Mouse (Mus musculus) stomach, postnatal 0 days (tissue): ENCODE results near the gene Cux1. TPM values are rescaled to one million over a fixed set of nuclear protein-coding genes. Genes with fewer than 3 reads are reported as not detected.

ENCODE experiments used
- ATAC-seq: fragments of 200-750 bp; cut with Nextera tagmentation; 2 replicates; pipeline ENCODE4 v1.8.0; 2017; ENCODE audit not compliant: low FRiP score, low TSS enrichment
- DNase-seq: peaks from one replicate; pipeline ENCODE4 v3.0.0-alpha.2; 2016; ENCODE audit warnings: low spot score
- H3K27ac ChIP-seq: fragments of 300-500 bp; sonication (generic); replicated peaks from 2 replicates; pipeline ENCODE4 v1.5.1; 2014; ENCODE audit warnings: mild to moderate bottlenecking, control low read depth
- H3K27me3 ChIP-seq: fragments of 300-500 bp; sonication (generic); 2 replicates; pipeline ENCODE4 v1.6.1; 2014; ENCODE audit warnings: low read length; ENCODE audit not compliant: control insufficient read depth, insufficient read depth
- H3K36me3 ChIP-seq: fragments of 300-500 bp; sonication (generic); 2 replicates; pipeline ENCODE4 v1.6.1; 2014; ENCODE audit warnings: low read length, mixed read lengths; ENCODE audit not compliant: control insufficient read depth, insufficient read depth
- H3K4me1 ChIP-seq: fragments of 300-500 bp; sonication (generic); replicated peaks from 2 replicates; pipeline ENCODE4 v1.6.1; 2014; ENCODE audit warnings: antibody characterized with exemption; ENCODE audit not compliant: control insufficient read depth, insufficient read depth
- H3K4me2 ChIP-seq: fragments of 300-500 bp; sonication (generic); replicated peaks from 2 replicates; pipeline ENCODE4 v1.6.1; 2014; ENCODE audit warnings: low read depth, mild to moderate bottlenecking, control low read depth, moderate library complexity
- H3K4me3 ChIP-seq: fragments of 300-500 bp; sonication (generic); 2 replicates; pipeline ENCODE4 v1.5.1; 2014; ENCODE audit warnings: low read depth, low read length, control low read depth
- H3K9ac ChIP-seq: fragments of 300-500 bp; sonication (generic); 2 replicates; pipeline ENCODE4 v1.6.1; 2014; ENCODE audit warnings: mild to moderate bottlenecking, low read length, control low read depth, mixed read lengths
- H3K9me3 ChIP-seq: fragments of 300-500 bp; sonication (generic); 2 replicates; pipeline ENCODE4 v1.6.1; 2016; ENCODE audit warnings: low read length; ENCODE audit not compliant: control insufficient read depth
- CTCF ChIP-seq: IDR thresholded peaks from 2 replicates; pipeline ENCODE4 v1.5.1; 2016; ENCODE audit warnings: antibody characterized with exemption, low read depth, mild to moderate bottlenecking, moderate library complexity
- EP300 ChIP-seq: optimal IDR thresholded peaks from 2 replicates; pipeline ENCODE3; 2016; ENCODE audit warnings: antibody characterized with exemption
- WGBS: fragments of 180-500 bp; shearing (Covaris S2); extraction: QIAGEN DNeasy Blood & Tissue Kit; methylation state at CpG from one replicate; pipeline ENCODE4 v1.1.7; 2014; 5-methylcytosine and 5-hydroxymethylcytosine counted together
- polyA plus RNA-seq: library from polyadenylated mRNA; unstranded; fragments of >200 nt; fragmentation: Nextera tagmentation; extraction: Ambion mirVana; gene quantifications from 2 replicates; pipeline ENCODE4 v1.2.1, GENCODE M21; 2015

Cux1 gene
- polyA plus RNA-seq, 1 experiment from 2014 or later = 33.7 TPM

DNA sequence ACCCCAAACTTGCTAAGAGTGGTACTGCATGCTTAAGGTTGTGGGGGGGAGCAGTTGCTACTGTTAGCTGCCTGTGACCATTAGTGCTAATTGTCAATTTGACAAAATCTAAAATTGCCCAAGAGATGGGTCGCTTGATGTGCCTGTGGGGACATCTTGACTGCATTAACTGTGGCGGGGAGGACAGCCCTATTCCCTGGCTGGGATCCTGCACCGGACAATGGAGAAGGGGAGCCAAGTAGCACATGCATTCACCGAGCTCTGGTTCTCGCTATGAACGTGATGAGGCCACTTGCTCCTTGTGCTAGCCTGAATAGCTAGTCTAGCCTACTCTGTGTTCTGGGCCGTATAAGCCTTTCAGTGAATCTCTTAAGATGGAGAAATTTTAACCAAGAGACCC lies 72.4 kb downstream of the Cux1 start:
- Histone ChIP-seq H3K36me3 (no peaks in the 10 kb centered on the region), H3K9ac (no peak overlapping the region), H3K27me3 (no peaks in the 10 kb centered on the region), H3K4me2 (no peak overlapping the region), H3K27ac (no peak overlapping the region), H3K9me3 (no peaks in the 10 kb centered on the region), H3K4me1 (no peaks in the 10 kb centered on the region), H3K4me3 (no peak overlapping the region)
- no peak for TF ChIP-seq CTCF
- TF ChIP-seq EP300 = no peak
- DNase-seq (no peak), ATAC-seq (no peak)
- 85% methylated on average over 7 of the region's 7 CpGs for WGBS

GRCm38 (mm10) chr5:136494288-136494687 lies 73.0 kb downstream of the Cux1 start:
- TF ChIP-seq CTCF (no peak), EP300 (no peak)
- no peak for ATAC-seq
- Histone ChIP-seq H3K4me2 (no peak overlapping the region), H3K4me3 (no peak overlapping the region), H3K9ac (no peak overlapping the region), H3K27ac (no peak overlapping the region), H3K4me1 (no peaks in the 10 kb centered on the region), H3K27me3 (no peaks in the 10 kb centered on the region), H3K9me3 (no peaks in the 10 kb centered on the region), H3K36me3 (no peaks in the 10 kb centered on the region)
- no peak for DNase-seq
- 87% methylated on average over 2 of the region's 2 CpGs for WGBS

DNA sequence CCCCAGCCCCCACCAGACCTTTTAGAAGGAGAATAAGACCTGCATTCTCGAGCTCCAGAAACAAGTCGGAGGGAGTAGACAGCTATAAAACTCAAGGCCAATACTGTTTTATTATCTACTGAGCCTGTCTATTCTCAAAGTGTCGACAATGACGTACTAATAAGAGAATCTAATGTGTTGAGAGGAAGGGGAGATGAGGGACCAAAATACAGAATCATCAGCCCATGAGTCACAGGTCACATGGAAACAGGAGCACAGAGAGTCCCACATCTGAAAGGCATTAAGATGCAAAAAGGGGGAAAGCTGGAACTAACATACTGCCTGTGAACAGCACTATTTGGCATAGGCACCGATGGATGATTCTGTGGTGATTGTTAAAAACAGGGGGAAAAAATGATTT lies 77.8 kb downstream of the Cux1 start:
- DNase-seq (no peak), ATAC-seq (no peak)
- no peaks in the 10 kb centered on the region for H3K27me3 ChIP-seq
- no peak overlapping the region for H3K4me3 ChIP-seq
- peaks cover 3% of the 10 kb centered on the region for H3K4me1 ChIP-seq
- WGBS = 71% methylated on average over 5 of the region's 5 CpGs
- no peaks in the 10 kb centered on the region for H3K36me3 ChIP-seq
- no peak overlapping the region for H3K4me2 ChIP-seq
- H3K27ac ChIP-seq = no peak overlapping the region
- TF ChIP-seq CTCF (no peak), EP300 (no peak)
- no peak overlapping the region for H3K9ac ChIP-seq
- no peaks in the 10 kb centered on the region for H3K9me3 ChIP-seq

DNA sequence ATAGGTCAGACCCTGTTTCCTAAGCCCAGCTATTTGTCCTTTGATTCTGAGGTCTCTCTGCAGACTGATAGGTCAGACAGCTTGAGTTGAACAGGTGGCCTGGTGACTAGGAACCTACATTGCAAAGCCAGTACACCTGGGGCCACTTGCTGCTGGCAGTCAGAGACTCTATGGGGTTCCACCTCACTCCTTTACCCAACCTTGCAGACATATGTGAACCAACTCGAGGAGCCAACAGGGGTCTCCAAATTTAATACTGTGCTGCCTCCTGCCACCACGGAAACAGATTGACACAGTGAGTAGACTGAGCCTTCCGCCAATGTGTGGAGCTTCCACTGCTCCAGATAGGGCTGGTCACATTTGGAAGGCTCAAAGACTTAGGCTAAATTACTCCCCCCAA lies 78.6 kb downstream of the Cux1 start:
- DNase-seq = no peak
- Histone ChIP-seq H3K27me3 (no peaks in the 10 kb centered on the region), H3K9me3 (no peaks in the 10 kb centered on the region), H3K27ac (0 out of 2 replicates have a peak overlapping the region, but pooled peaks have one; percentile 13), H3K4me3 (no peak overlapping the region), H3K4me2 (no peak overlapping the region), H3K36me3 (no peaks in the 10 kb centered on the region), H3K9ac (no peak overlapping the region), H3K4me1 (peaks cover 3% of the 10 kb centered on the region)
- TF ChIP-seq CTCF (no peak), EP300 (no peak)
- ATAC-seq = no peak
- WGBS = 75% methylated on average over 3 of the region's 3 CpGs

- Histone ChIP-seq H3K9me3 (no peaks in the 10 kb centered on the region), H3K27ac (no peak overlapping the region), H3K4me1 (peaks cover 3% of the 10 kb centered on the region), H3K27me3 (no peaks in the 10 kb centered on the region), H3K9ac (no peak overlapping the region), H3K4me2 (no peak overlapping the region), H3K4me3 (no peak overlapping the region), H3K36me3 (no peaks in the 10 kb centered on the region)
- WGBS = 30% methylated on average over 1 of the region's 1 CpGs
- DNase-seq (no peak), ATAC-seq (no peak)
- no peak for TF ChIP-seq EP300
- no peak for TF ChIP-seq CTCF
Measured at GRCm38 (mm10) chr5:136488223-136488622, 79.1 kb downstream of the Cux1 start.

DNA sequence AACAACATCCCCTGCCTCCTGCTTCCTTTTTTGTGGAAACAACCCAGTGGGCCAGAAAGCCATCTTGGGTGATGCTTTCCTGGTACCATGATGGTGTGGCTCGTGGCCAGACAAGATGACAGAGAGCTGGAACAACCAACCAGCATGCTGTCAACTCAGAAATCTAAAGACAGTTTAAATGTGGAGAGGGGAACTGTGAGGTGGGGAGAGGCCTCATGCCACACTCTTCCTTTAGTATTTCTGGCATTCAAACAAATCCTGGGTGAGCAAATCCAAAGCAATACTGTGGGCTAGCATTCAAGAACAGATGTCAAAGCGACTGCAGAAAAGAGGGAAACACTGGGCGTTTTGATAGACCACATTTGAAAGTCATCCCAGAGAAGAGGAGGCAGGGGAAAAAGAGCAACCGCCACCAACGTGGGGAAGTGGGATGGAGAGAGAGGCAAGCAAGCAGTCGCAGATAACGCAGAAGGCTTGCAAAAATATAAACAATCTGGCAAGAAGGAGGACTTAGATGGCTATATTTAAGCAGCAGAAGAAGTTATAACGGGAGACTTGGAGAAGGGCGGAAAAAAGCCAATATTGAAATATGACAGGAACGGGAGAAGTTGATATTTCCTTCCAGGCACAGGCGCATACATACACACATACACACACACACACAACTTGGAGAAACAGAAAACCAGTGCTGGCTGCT lies 79.7 kb downstream of the Cux1 start:
- TF ChIP-seq EP300 = no peak
- no peak for TF ChIP-seq CTCF

More for the DNA sequence above, 79.7 kb downstream of the Cux1 start:
- Histone ChIP-seq H3K27me3 (no peaks in the 10 kb centered on the region), H3K4me3 (no peak overlapping the region), H3K36me3 (no peaks in the 10 kb centered on the region), H3K9ac (no peak overlapping the region), H3K27ac (no peak overlapping the region), H3K4me2 (no peak overlapping the region), H3K9me3 (no peaks in the 10 kb centered on the region), H3K4me1 (peaks cover 3% of the 10 kb centered on the region)
- 43% methylated on average over 11 of the region's 11 CpGs for WGBS
- no peak for DNase-seq
- no peak for ATAC-seq
